Mouse (Mus musculus) limb, embryonic 13.5 days (tissue): ENCODE measurements around the gene Krt9. TPM values are rescaled to one million over a fixed set of nuclear protein-coding genes. Genes with fewer than 3 reads are reported as not detected.

Experiments used
- ATAC-seq: fragments of 200-750 bp; cut with Nextera tagmentation; 2 replicates; pipeline ENCODE4 v1.8.0; 2017; ENCODE audit warnings: low read depth, moderate number of reproducible peaks, moderate TSS enrichment; ENCODE audit not compliant: low FRiP score
- H3K27ac ChIP-seq: fragments of 300-500 bp; sonication (generic); 2 replicates; pipeline ENCODE4 v1.5.1; 2015; ENCODE audit warnings: inconsistent platforms, mild to moderate bottlenecking, moderate library complexity
- H3K27me3 ChIP-seq: fragments of 300-500 bp; sonication (generic); 2 replicates; pipeline ENCODE4 v1.6.1; 2015; ENCODE audit warnings: mild to moderate bottlenecking, inconsistent platforms
- H3K36me3 ChIP-seq: fragments of 300-500 bp; sonication (generic); 2 replicates; pipeline ENCODE4 v1.6.1; 2015; ENCODE audit warnings: inconsistent platforms, mild to moderate bottlenecking, moderate library complexity
- H3K4me1 ChIP-seq: fragments of 300-500 bp; sonication (generic); 2 replicates; pipeline ENCODE4 v1.6.1; 2015; ENCODE audit warnings: inconsistent platforms
- H3K4me2 ChIP-seq: fragments of 300-500 bp; sonication (generic); replicated peaks from 2 replicates; pipeline ENCODE4 v1.6.1; 2015; ENCODE audit warnings: inconsistent platforms, mild to moderate bottlenecking, moderate library complexity
- H3K4me3 ChIP-seq: fragments of 300-500 bp; sonication (generic); 2 replicates; pipeline ENCODE4 v1.5.1; 2015; ENCODE audit warnings: moderate library complexity, mild to moderate bottlenecking, inconsistent platforms
- H3K9ac ChIP-seq: fragments of 300-500 bp; sonication (generic); 2 replicates; pipeline ENCODE4 v1.6.1; 2015; ENCODE audit warnings: mild to moderate bottlenecking, inconsistent platforms
- H3K9me3 ChIP-seq: fragments of 300-500 bp; sonication (generic); 2 replicates; pipeline ENCODE4 v1.6.1; 2016; ENCODE audit warnings: inconsistent platforms
- WGBS: fragments of 180-500 bp; shearing (Covaris S2); methylation state at CpG from one replicate; pipeline ENCODE4 v1.1.7; 2015; 5-methylcytosine and 5-hydroxymethylcytosine counted together
- polyA plus RNA-seq: library from polyadenylated mRNA; unstranded; fragments of >200 nt; fragmentation: Nextera tagmentation; extraction: Ambion mirVana; gene quantifications from 2 replicates; pipeline ENCODE4 v1.2.1, GENCODE M21; 2015

Krt9 gene
- polyA plus RNA-seq, 1 experiment from 2014 or later = not detected

- H3K9ac ChIP-seq = no peak overlapping the region
- no peak for ATAC-seq
- no peaks in the 10 kb centered on the region for H3K27me3 ChIP-seq
- no peak overlapping the region for H3K4me3 ChIP-seq
- no peaks in the 10 kb centered on the region for H3K36me3 ChIP-seq
- H3K27ac ChIP-seq = no peak overlapping the region
- no peaks in the 10 kb centered on the region for H3K9me3 ChIP-seq
- WGBS = 70% methylated on average over 3 of the region's 3 CpGs
- H3K4me1 ChIP-seq = no peaks in the 10 kb centered on the region
- H3K4me2 ChIP-seq = no peak overlapping the region
These were observed 13.8 kb downstream of the Krt9 start for GRCm38 (mm10) chr11:100179260-100179659.

GRCm38 (mm10) chr11:100178307-100178706 is 14.7 kb downstream of the Krt9 start:
- Histone ChIP-seq H3K9ac (no peak overlapping the region), H3K4me2 (no peak overlapping the region), H3K9me3 (no peaks in the 10 kb centered on the region), H3K27me3 (no peaks in the 10 kb centered on the region), H3K4me3 (no peak overlapping the region), H3K27ac (no peak overlapping the region), H3K36me3 (no peaks in the 10 kb centered on the region), H3K4me1 (no peaks in the 10 kb centered on the region)
- no peak for ATAC-seq
- WGBS = 83% methylated on average over 5 of the region's 5 CpGs

GRCm38 (mm10) chr11:100176791-100177190 is 16.3 kb downstream of the Krt9 start:
- H3K4me2 ChIP-seq = no peak overlapping the region
- no peak overlapping the region for H3K4me3 ChIP-seq
- ATAC-seq = no peak
- no peaks in the 10 kb centered on the region for H3K27me3 ChIP-seq
- H3K36me3 ChIP-seq = no peaks in the 10 kb centered on the region
- 50% methylated on average over 9 of the region's 9 CpGs for WGBS
- H3K9ac ChIP-seq = no peak overlapping the region
- H3K27ac ChIP-seq = no peak overlapping the region
- no peaks in the 10 kb centered on the region for H3K9me3 ChIP-seq
- H3K4me1 ChIP-seq = no peaks in the 10 kb centered on the region

- WGBS = 32% methylated on average over 14 of the region's 14 CpGs
- H3K27ac ChIP-seq = no peak overlapping the region
- peak; percentile 36; the same call in 1 of the 2 replicates for ATAC-seq
These were observed 24.0 kb downstream of the Krt9 start for GRCm38 (mm10) chr11:100168765-100169762.

GRCm38 (mm10) chr11:100168071-100168470 is 25.0 kb downstream of the Krt9 start:
- H3K9ac ChIP-seq = no peak overlapping the region
- H3K4me3 ChIP-seq = no peak overlapping the region
- WGBS = 64% methylated on average over 8 of the region's 8 CpGs
- no peak overlapping the region for H3K27ac ChIP-seq
- H3K27me3 ChIP-seq = no peaks in the 10 kb centered on the region
- H3K9me3 ChIP-seq = no peaks in the 10 kb centered on the region
- ATAC-seq = no peak
- peaks cover 14% of the 10 kb centered on the region for H3K4me1 ChIP-seq
- no peaks in the 10 kb centered on the region for H3K36me3 ChIP-seq
- H3K4me2 ChIP-seq = no peak overlapping the region

More at GRCm38 (mm10) chr11:100168765-100169762, 24.0 kb downstream of the Krt9 start:
- Histone ChIP-seq H3K4me3 (no peak overlapping the region), H3K9me3 (no peaks in the 10 kb centered on the region), H3K27me3 (no peaks in the 10 kb centered on the region), H3K4me1 (peaks cover 14% of the 10 kb centered on the region), H3K36me3 (no peaks in the 10 kb centered on the region), H3K4me2 (no peak overlapping the region), H3K9ac (no peak overlapping the region)

GRCm38 (mm10) chr11:100164392-100164791 is 28.7 kb downstream of the Krt9 start:
- Histone ChIP-seq H3K36me3 (no peaks in the 10 kb centered on the region), H3K9me3 (no peaks in the 10 kb centered on the region), H3K27me3 (no peaks in the 10 kb centered on the region), H3K4me2 (no peak overlapping the region), H3K4me3 (no peak overlapping the region), H3K4me1 (peaks cover 14% of the 10 kb centered on the region), H3K27ac (no peak overlapping the region), H3K9ac (no peak overlapping the region)
- ATAC-seq = no peak
- WGBS = 33% methylated on average over 7 of the region's 7 CpGs

GRCm38 (mm10) chr11:100157908-100158477 is 35.1 kb downstream of the Krt9 start:
- WGBS = 53% methylated on average over 6 of the region's 6 CpGs
- Histone ChIP-seq H3K9me3 (no peaks in the 10 kb centered on the region), H3K9ac (no peak overlapping the region), H3K4me2 (no peak overlapping the region), H3K4me3 (no peak overlapping the region), H3K27me3 (no peaks in the 10 kb centered on the region), H3K27ac (no peak overlapping the region), H3K36me3 (no peaks in the 10 kb centered on the region), H3K4me1 (peaks cover 10% of the 10 kb centered on the region; the same call in 1 of the 2 replicates)
- no peak for ATAC-seq

- WGBS = 74% methylated on average over 3 of the region's 3 CpGs
These were observed 35.7 kb downstream of the Krt9 start for GRCm38 (mm10) chr11:100157331-100157730.

GRCm38 (mm10) chr11:100155497-100156255 is 37.4 kb downstream of the Krt9 start:
- Histone ChIP-seq H3K27me3 (no peaks in the 10 kb centered on the region), H3K36me3 (no peaks in the 10 kb centered on the region), H3K4me1 (peaks cover 10% of the 10 kb centered on the region; the same call in 1 of the 2 replicates), H3K9me3 (no peaks in the 10 kb centered on the region), H3K27ac (no peak overlapping the region), H3K4me2 (no peak overlapping the region), H3K4me3 (no peak overlapping the region), H3K9ac (no peak overlapping the region)
- WGBS = 63% methylated on average over 8 of the region's 8 CpGs
- no peak for ATAC-seq

More at GRCm38 (mm10) chr11:100157331-100157730, 35.7 kb downstream of the Krt9 start:
- Histone ChIP-seq H3K36me3 (no peaks in the 10 kb centered on the region), H3K4me3 (no peak overlapping the region), H3K27ac (no peak overlapping the region), H3K9ac (no peak overlapping the region), H3K9me3 (no peaks in the 10 kb centered on the region), H3K27me3 (no peaks in the 10 kb centered on the region), H3K4me2 (no peak overlapping the region), H3K4me1 (peaks cover 10% of the 10 kb centered on the region; the same call in 1 of the 2 replicates)
- ATAC-seq = no peak

- Histone ChIP-seq H3K36me3 (no peaks in the 10 kb centered on the region), H3K27me3 (peaks cover 37% of the 10 kb centered on the region), H3K4me3 (no peak within 1 kb of the TSS), H3K27ac (no peak within 1 kb of the TSS), H3K4me2 (no peak within 1 kb of the TSS), H3K9ac (no peak within 1 kb of the TSS), H3K4me1 (peaks cover 22% of the 10 kb centered on the region), H3K9me3 (no peaks in the 10 kb centered on the region)
- ATAC-seq = no peak
- 53% methylated on average over 9 of the region's 9 CpGs for WGBS
These were observed 44.3 kb downstream of the Krt9 start, which contains the start of gene Krt19 for GRCm38 (mm10) chr11:100148615-100149330. Krt19 (minus strand) TSS chr11:100148665.

GRCm38 (mm10) chr11:100147566-100148353 is 45.3 kb downstream of the Krt9 start:
- 48% methylated on average over 5 of the region's 5 CpGs for WGBS
- ATAC-seq = no peak
- peaks cover 22% of the 10 kb centered on the region for H3K4me1 ChIP-seq
- peaks cover 41% of the 10 kb centered on the region for H3K27me3 ChIP-seq
- no peaks in the 10 kb centered on the region for H3K36me3 ChIP-seq
- H3K4me3 ChIP-seq = no peak overlapping the region
- no peak overlapping the region for H3K27ac ChIP-seq
- H3K4me2 ChIP-seq = no peak overlapping the region
- H3K9ac ChIP-seq = no peak overlapping the region
- no peaks in the 10 kb centered on the region for H3K9me3 ChIP-seq
